Mouse (Mus musculus) hindbrain, embryonic 12.5 days (tissue): Measurements from ENCODE around the gene Sec61b. TPM values are rescaled to one million over a fixed set of nuclear protein-coding genes. Genes with fewer than 3 reads are reported as not detected.
A peak's percentile ranks its signal among the peaks of the same experiment; 100 is the strongest.

Experiments
- ATAC-seq: fragments of 200-750 bp; cut with Nextera tagmentation; 2 replicates; pipeline ENCODE4 v1.8.0; 2017; ENCODE audit warnings: moderate TSS enrichment; ENCODE audit not compliant: low FRiP score
- H3K27ac ChIP-seq: fragments of 300-500 bp; sonication (generic); 2 replicates; pipeline ENCODE4 v1.5.1; 2016; ENCODE audit warnings: mild to moderate bottlenecking
- H3K27me3 ChIP-seq: fragments of 300-500 bp; sonication (generic); 2 replicates; pipeline ENCODE4 v1.6.1; 2016; ENCODE audit warnings: mild to moderate bottlenecking
- H3K36me3 ChIP-seq: fragments of 300-500 bp; sonication (generic); 2 replicates; pipeline ENCODE4 v1.6.1; 2016; ENCODE audit warnings: mild to moderate bottlenecking
- H3K4me1 ChIP-seq: fragments of 300-500 bp; sonication (generic); 2 replicates; pipeline ENCODE4 v1.6.1; 2016
- H3K4me2 ChIP-seq: fragments of 300-500 bp; sonication (generic); replicated peaks from 2 replicates; pipeline ENCODE4 v1.6.1; 2016; ENCODE audit warnings: mild to moderate bottlenecking
- H3K4me3 ChIP-seq: fragments of 300-500 bp; sonication (generic); 2 replicates; pipeline ENCODE4 v1.5.1; 2016; ENCODE audit warnings: mild to moderate bottlenecking
- H3K9ac ChIP-seq: fragments of 300-500 bp; sonication (generic); 2 replicates; pipeline ENCODE4 v1.6.1; 2016; ENCODE audit warnings: mild to moderate bottlenecking, moderate library complexity
- H3K9me3 ChIP-seq: fragments of 300-500 bp; sonication (generic); replicated peaks from 2 replicates; pipeline ENCODE4 v1.6.1; 2016; ENCODE audit warnings: mild to moderate bottlenecking
- WGBS: fragments of 180-500 bp; shearing (Covaris S2); methylation state at CpG from one replicate; pipeline ENCODE4 v1.1.7; 2016; 5-methylcytosine and 5-hydroxymethylcytosine counted together
- polyA plus RNA-seq: library from polyadenylated mRNA; unstranded; fragments of >200 nt; fragmentation: Nextera tagmentation; extraction: Ambion mirVana; gene quantifications from 2 replicates; pipeline ENCODE4 v1.2.1, GENCODE M21; 2016

Gene Sec61b
- 312 and 347 TPM in 2 replicates for polyA plus RNA-seq

- Histone ChIP-seq H3K9me3 (0 out of 2 replicates have a peak, but pooled peaks cover 2% of the 10 kb centered on the region), H3K36me3 (peaks cover 56% of the 10 kb centered on the region), H3K27ac (peak within 1 kb of the TSS; percentile 94), H3K27me3 (no peaks in the 10 kb centered on the region), H3K9ac (peak within 1 kb of the TSS; percentile 76), H3K4me3 (peak within 1 kb of the TSS; percentile 73), H3K4me2 (peak within 1 kb of the TSS; percentile 74), H3K4me1 (peaks cover 15% of the 10 kb centered on the region)
- WGBS: under 1% methylated on average over 46 of the region's 58 CpGs
- ATAC-seq: peak; percentile 98
These were observed at the start of gene Sec61b, which contains the start of gene Alg2 for GRCm38 (mm10) chr4:47473968-47474729. Sec61b (plus strand) TSS chr4:47474658. Alg2 (minus strand) TSS chr4:47474333.

- Histone ChIP-seq H3K27me3 (no peaks in the 10 kb centered on the region; the same call in 1 of the 2 replicates), H3K36me3 (no peaks in the 10 kb centered on the region), H3K9me3 (no peaks in the 10 kb centered on the region), H3K27ac (no peak overlapping the region), H3K4me3 (no peak overlapping the region), H3K4me2 (no peak overlapping the region), H3K9ac (no peak overlapping the region), H3K4me1 (peaks cover 21% of the 10 kb centered on the region; the same call in 1 of the 2 replicates)
- WGBS: 92% methylated on average over 16 of the region's 16 CpGs
- ATAC-seq: no peak
These were observed 49.1 kb upstream of the Sec61b start for GRCm38 (mm10) chr4:47425247-47425830.

DNA sequence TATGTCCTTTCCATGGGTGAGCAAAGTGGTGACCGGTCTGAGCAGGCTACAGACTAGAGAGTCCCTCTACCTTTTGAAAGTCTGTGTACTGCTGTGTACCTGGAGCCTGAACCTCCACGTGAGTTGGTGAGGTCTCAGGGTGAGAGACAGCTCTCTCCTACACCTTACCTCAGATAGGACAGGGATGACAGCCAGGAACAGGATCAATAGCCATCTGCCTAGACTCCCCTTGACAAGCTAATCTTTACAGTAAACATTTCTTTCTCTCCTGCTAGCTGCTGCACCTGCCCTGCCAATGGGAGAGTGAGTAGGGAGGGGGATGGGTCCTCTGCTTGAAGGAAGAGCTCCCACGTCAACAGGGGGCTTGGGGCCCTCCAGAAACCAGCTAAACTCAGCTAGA, 46.9 kb upstream of the Sec61b start:
- H3K9ac ChIP-seq: no peak overlapping the region
- H3K9me3 ChIP-seq: no peaks in the 10 kb centered on the region
- no peaks in the 10 kb centered on the region; the same call in 1 of the 2 replicates for H3K27me3 ChIP-seq
- no peak for ATAC-seq
- H3K4me3 ChIP-seq: no peak overlapping the region
- no peak overlapping the region for H3K27ac ChIP-seq
- peaks cover 15% of the 10 kb centered on the region; the same call in 1 of the 2 replicates for H3K4me1 ChIP-seq
- H3K4me2 ChIP-seq: no peak overlapping the region
- WGBS: 71% methylated on average over 3 of the region's 3 CpGs
- no peaks in the 10 kb centered on the region for H3K36me3 ChIP-seq

GRCm38 (mm10) chr4:47430557-47430956, 43.9 kb upstream of the Sec61b start:
- no peak overlapping the region for H3K4me3 ChIP-seq
- H3K4me2 ChIP-seq: no peak overlapping the region
- peaks cover 13% of the 10 kb centered on the region; the same call in 1 of the 2 replicates for H3K4me1 ChIP-seq
- H3K9ac ChIP-seq: no peak overlapping the region
- H3K36me3 ChIP-seq: no peaks in the 10 kb centered on the region
- no peaks in the 10 kb centered on the region for H3K27me3 ChIP-seq
- no peak for ATAC-seq
- WGBS: 80% methylated on average over 6 of the region's 6 CpGs
- no peak overlapping the region for H3K27ac ChIP-seq
- no peaks in the 10 kb centered on the region for H3K9me3 ChIP-seq

DNA sequence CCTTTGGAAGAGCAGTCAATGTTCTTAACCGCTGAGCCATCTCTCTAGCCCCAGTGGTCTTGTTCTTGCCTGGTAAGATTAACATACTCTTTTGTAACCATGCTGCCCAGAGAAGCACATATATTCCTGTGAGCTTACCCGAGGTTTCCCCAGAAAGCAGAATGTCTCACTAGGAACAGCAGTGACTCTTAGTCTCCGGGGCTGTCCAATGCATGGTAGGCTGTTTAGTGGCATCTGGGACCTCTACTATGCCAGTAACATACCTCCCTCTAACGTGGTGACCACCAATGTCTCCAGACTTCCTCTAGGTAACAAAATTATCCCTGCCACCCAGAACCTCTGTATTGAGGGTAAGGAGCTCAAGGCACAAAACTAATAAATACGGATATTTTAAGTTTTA, 43.4 kb upstream of the Sec61b start:
- Histone ChIP-seq H3K4me1 (peaks cover 17% of the 10 kb centered on the region; the same call in 1 of the 2 replicates), H3K4me2 (no peak overlapping the region), H3K27me3 (no peaks in the 10 kb centered on the region), H3K27ac (no peak overlapping the region), H3K4me3 (no peak overlapping the region), H3K9me3 (no peaks in the 10 kb centered on the region), H3K36me3 (no peaks in the 10 kb centered on the region), H3K9ac (no peak overlapping the region)
- WGBS: 90% methylated on average over 5 of the region's 5 CpGs
- no peak for ATAC-seq

- no peak overlapping the region for H3K9ac ChIP-seq
- no peaks in the 10 kb centered on the region for H3K9me3 ChIP-seq
- H3K27me3 ChIP-seq: peaks cover 3% of the 10 kb centered on the region; the same call in 1 of the 2 replicates
- no peak overlapping the region for H3K4me2 ChIP-seq
- ATAC-seq: no peak
- H3K36me3 ChIP-seq: no peaks in the 10 kb centered on the region
- WGBS: 84% methylated on average over 6 of the region's 7 CpGs
- H3K27ac ChIP-seq: no peak overlapping the region
- no peak overlapping the region for H3K4me3 ChIP-seq
- peaks cover 31% of the 10 kb centered on the region; the same call in 1 of the 2 replicates for H3K4me1 ChIP-seq
These were observed 41.7 kb upstream of the Sec61b start for GRCm38 (mm10) chr4:47432766-47433165.

DNA sequence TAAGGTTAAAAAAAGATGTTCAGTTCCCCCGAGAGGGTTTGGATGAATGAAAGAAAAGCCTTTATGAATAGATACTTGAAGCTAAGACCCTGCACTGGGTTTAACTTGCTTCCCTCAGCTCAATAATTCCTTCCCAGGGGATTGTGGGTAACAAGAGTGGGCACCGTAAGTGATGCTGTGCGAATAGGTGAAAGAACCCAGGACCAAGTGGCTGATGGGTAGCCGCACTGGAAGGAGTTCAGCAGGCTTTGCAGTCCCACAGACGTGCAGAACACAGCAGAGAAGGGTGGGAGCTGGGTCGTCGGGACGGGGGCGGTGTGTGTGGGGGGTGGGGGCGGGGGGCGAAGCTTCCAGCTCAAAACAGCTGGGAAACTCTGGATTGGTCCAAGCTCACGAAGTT, 39.3 kb upstream of the Sec61b start:
- Histone ChIP-seq H3K27me3 (peaks cover 3% of the 10 kb centered on the region; the same call in 1 of the 2 replicates), H3K9ac (no peak overlapping the region), H3K27ac (no peak overlapping the region), H3K36me3 (no peaks in the 10 kb centered on the region), H3K4me3 (no peak overlapping the region), H3K4me2 (no peak overlapping the region), H3K4me1 (peaks cover 41% of the 10 kb centered on the region), H3K9me3 (no peaks in the 10 kb centered on the region)
- 67% methylated on average over 12 of the region's 12 CpGs for WGBS
- ATAC-seq: no peak

DNA sequence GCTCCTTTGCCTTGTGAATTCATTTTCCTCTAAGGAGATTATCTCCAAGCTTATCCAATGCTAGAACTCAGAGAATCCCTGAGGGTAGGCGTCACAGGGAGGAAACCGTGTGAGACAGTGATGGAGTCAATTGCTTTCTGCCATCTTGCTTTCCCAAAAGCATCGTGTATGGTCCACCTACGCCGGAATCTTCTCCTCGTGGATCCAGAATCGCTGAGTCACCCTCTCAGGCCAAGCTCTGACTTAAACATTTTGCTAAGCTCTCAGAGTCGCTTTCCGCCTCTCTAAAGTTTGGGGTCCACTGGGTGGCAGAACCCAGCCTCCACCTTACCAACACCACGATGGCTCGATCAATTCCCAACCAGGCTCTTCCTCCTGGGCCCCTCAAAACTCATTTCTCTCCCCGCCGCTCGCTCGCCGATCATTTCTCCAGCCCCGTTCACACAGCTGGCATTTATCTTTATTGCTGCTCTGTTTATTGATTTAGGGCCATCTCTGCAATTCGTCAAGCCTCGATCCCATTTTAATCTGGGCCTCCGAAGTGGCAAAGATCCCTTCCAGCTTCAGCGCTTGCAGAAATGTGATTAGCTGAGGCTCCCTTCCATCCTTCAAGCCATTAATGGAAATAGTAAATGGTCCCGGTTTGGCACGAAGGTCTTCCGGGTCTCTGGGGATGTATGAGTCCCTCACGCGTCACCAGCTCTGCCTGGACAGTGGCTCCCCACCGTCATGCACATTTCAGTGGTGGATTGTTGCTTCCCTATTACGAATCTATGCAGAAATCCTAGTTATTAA, 38.7 kb upstream of the Sec61b start:
- Histone ChIP-seq H3K4me2 (no peak overlapping the region), H3K36me3 (no peaks in the 10 kb centered on the region), H3K9ac (no peak overlapping the region), H3K27me3 (peaks cover 3% of the 10 kb centered on the region; the same call in 1 of the 2 replicates), H3K4me1 (peaks cover 43% of the 10 kb centered on the region), H3K4me3 (no peak overlapping the region), H3K27ac (peak overlapping the region; percentile 13; the same call in 1 of the 2 replicates), H3K9me3 (no peaks in the 10 kb centered on the region)
- 70% methylated on average over 28 of the region's 28 CpGs for WGBS
- ATAC-seq: no peak

- H3K4me1 ChIP-seq: peaks cover 42% of the 10 kb centered on the region
- peak overlapping the region; percentile 56 for H3K4me2 ChIP-seq
- peak overlapping the region; percentile 65 for H3K9ac ChIP-seq
- H3K27me3 ChIP-seq: peaks cover 3% of the 10 kb centered on the region; the same call in 1 of the 2 replicates
- peak overlapping the region; percentile 40 for H3K4me3 ChIP-seq
- no peaks in the 10 kb centered on the region for H3K36me3 ChIP-seq
- WGBS: under 1% methylated on average over 33 of the region's 33 CpGs
- H3K9me3 ChIP-seq: no peaks in the 10 kb centered on the region
- H3K27ac ChIP-seq: peak overlapping the region; percentile 85
- peak; percentile 89 for ATAC-seq
These were observed 36.8 kb upstream of the Sec61b start for GRCm38 (mm10) chr4:47437365-47438340.

DNA sequence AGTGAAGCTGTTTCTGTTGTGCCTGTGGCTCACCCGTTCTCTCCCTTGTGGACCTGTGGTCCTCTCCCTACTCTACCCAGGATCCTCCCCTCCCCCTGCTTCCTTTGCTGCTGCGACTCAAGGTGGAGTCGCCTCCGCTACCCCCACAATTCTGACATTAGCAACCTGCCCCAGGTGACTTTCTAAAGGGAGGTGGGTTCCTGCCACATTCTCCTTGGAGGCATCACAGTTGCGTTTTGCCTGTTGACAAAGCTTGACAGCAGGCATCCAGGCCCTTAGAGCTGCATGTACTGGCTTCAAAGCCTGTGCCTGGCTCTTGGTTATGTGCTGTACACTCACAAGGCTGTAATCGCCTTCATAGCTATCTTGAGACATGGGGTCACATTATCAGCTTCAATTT, 35.5 kb upstream of the Sec61b start:
- 72% methylated on average over 6 of the region's 6 CpGs for WGBS
- Histone ChIP-seq H3K9ac (no peak overlapping the region), H3K4me2 (no peak overlapping the region), H3K9me3 (no peaks in the 10 kb centered on the region), H3K27ac (no peak overlapping the region), H3K36me3 (no peaks in the 10 kb centered on the region), H3K4me1 (peaks cover 37% of the 10 kb centered on the region), H3K27me3 (peaks cover 3% of the 10 kb centered on the region; the same call in 1 of the 2 replicates), H3K4me3 (no peak overlapping the region)
- ATAC-seq: no peak

DNA sequence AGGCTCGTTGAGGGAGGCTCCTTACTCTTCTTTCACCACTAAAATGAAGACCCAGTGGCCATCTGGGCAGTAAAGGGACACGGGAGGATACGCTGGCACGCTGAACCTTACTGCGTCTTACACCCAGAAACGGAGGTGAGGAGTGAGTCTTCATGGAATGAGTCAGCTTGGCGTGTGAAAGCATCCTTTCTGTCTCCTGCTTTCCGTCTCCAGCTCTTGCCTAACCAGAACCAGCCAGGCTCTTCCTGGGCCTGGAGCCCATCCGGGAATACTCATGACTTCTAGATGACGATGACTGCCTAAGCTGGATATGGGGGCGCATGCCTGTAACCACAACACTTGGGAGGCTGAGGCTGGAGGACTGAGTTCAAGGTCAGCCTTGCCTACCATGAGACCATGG, 33.5 kb upstream of the Sec61b start:
- Histone ChIP-seq H3K36me3 (no peaks in the 10 kb centered on the region), H3K9ac (no peak overlapping the region), H3K4me2 (no peak overlapping the region), H3K27ac (no peak overlapping the region), H3K4me3 (no peak overlapping the region), H3K27me3 (peaks cover 3% of the 10 kb centered on the region; the same call in 1 of the 2 replicates), H3K4me1 (peaks cover 27% of the 10 kb centered on the region), H3K9me3 (no peaks in the 10 kb centered on the region)
- WGBS: 90% methylated on average over 11 of the region's 11 CpGs
- ATAC-seq: no peak
